Mouse (Mus musculus): Measurements from ENCODE around the gene Zfp760.

- TF ChIP-seq MAX (IDR thresholded peaks at IDR 0.05; ENCODE audit: low read length) (peak; percentile 52), USF2 (IDR thresholded peaks at IDR 0.05; ENCODE audit: borderline replicate concordance in 1 of 2, insufficient read depth in 1 of 2, low read depth in 1 of 2, low read length in 2 of 2) (no peak), POLR2A (IDR thresholded peaks at IDR 0.05; ENCODE audit: control insufficient read depth in 1 of 2, insufficient read depth in 1 of 2, low read depth in 1 of 2, low read length in 2 of 2, poor library complexity in 1 of 2) (peak; percentile 51 to 85; a peak in 3 of 4 replicates), EP300 (IDR thresholded peaks at IDR 0.05; ENCODE audit: low read depth in 1 of 2, low read length in 2 of 2) (no peak; a peak in 1 of 4 replicates), CTCF (IDR thresholded peaks at IDR 0.05 in 2 of 3, conservative IDR thresholded peaks at IDR 0.05 in 1 of 3; ENCODE audit: control insufficient read depth in 1 of 3, insufficient read depth in 1 of 3, low read depth in 2 of 3, low read length in 3 of 3, poor library complexity in 1 of 3, severe bottlenecking in 1 of 3) (no peak), ZC3H11A (IDR thresholded peaks at IDR 0.05; ENCODE audit: low read depth, low read length) (no peak), JUND (IDR thresholded peaks at IDR 0.05; ENCODE audit: low read depth, low read length) (no peak), CHD1 (IDR thresholded peaks at IDR 0.05; ENCODE audit: low read depth, low read length) (no peak), MEF2A (IDR thresholded peaks at IDR 0.05; ENCODE audit: extremely low read depth, insufficient replicate concordance, low read depth, low read length, poor library complexity, severe bottlenecking) (no peak), CHD2 (IDR thresholded peaks at IDR 0.05; ENCODE audit: low read length) (no peak), NRF1 (IDR thresholded peaks at IDR 0.05; ENCODE audit: insufficient read depth, low read depth, low read length, poor library complexity, severe bottlenecking) (peak; percentile 60; the same call in 1 of the 2 replicates)
Measured at GRCm38 (mm10) chr17:21707343-21707996, at the start of gene Zfp760.
